Mouse (Mus musculus) adrenal gland, adult 10 weeks (tissue): ENCODE data around the gene Katnb1. TPM values are rescaled to one million over a fixed set of nuclear protein-coding genes. Genes with fewer than 3 reads are reported as not detected.

Experiments used
- polyA plus RNA-seq: library from polyadenylated mRNA; stranded (reverse); fragments of 350-450 nt; fragmentation: Illumina TruSeq; extraction: RNeasy Lipid Tissue Mini Kit (QIAGEN cat#74804); gene quantifications from one replicate; pipeline ENCODE4 v1.2.3, GENCODE M21; 2014; ENCODE audit warnings: low read depth, low replicate concordance

Gene Katnb1
- 0.29 TPM for polyA plus RNA-seq

DNA sequence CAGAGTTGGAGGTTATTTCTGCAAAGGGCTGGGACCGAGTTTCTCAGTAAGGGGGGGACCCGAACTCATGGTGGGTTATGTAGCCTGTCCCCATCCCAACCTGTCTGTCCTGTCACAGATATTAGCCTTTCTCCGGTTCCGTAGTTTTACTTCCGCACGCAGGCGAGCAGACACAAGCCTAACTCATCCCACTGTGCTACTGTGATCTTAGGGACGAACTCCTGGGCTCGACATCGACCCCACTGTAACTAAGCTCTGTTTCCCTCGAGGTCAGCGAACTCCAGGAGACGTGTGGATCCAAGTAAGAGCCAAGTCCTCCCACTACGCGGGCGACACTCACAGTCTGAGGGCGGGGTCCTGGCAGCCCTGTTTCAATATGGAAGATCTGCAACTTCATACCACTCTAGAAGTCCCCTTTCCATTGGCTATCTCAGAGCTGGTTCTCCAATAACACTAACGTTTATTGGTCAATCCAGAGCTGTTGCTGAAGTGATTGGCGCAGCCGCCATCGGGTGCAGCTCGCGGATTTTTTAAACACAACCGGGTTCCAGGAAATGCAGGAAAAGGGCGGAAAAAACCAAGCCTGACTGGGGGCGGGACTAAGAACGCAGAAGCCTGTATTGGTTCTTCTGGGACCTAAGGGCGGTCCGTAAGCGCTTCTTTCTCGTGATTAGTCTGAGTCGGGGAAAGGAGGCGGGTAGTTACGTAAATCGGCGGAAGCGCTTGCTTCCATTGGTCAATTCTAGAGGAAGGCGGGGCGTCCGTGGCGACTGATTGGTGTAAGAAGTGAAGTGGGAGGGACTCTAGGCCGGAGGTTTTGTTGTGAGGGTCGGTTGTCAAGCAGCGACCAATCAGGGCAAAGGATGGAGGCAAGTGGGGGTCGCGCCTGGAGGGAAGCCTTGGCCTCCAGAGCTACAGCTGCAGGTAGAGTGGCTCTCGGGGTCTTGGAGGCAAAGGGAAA lies at the start of gene Katnb1:
Katnb1 (plus strand) TSS at position 806 of the 961 bp plus-strand sequence.

DNA sequence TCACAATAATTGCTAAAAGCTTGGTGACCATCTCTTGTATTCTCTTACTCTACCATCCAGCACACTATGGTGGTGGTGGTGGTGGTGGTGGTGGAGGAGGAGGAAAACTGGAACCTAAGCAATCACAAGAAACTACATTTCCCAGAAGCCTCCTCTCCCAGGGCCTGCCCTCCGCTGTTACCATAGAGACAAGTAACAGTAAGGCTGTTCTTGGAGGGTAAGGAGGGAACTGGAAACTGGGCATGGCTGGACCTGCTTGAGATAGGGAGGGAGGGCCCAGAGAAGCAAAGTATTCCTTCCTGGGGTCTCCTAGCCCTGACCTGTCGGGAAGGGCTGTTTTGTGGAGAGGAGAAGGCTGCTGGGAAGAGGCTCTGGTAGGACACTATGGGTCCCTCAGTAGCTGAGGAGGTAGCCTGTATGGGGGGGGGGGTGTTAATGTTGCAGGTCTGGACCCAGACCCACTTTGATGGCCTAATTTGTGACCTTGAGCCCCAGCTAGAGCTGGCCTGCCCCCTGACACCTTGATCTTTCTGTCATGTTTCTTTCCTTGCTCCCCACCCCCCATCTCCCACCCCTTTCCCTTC lies 26.0 kb upstream of the Katnb1 start, which contains the start of gene Drc7:
Drc7 (plus strand) TSS at position 177 of the 584 bp plus-strand sequence.

Other genes with a start within 250 kb of the Katnb1 start
- 23.5 TPM for gene Coq9, start 242.9 kb upstream of the Katnb1 start, polyA plus RNA-seq
- 6.9 TPM for gene Ciapin1, start 242.8 kb upstream of the Katnb1 start, polyA plus RNA-seq
- gene Polr2c, start 223.7 kb upstream of the Katnb1 start, polyA plus RNA-seq, result 6.4 TPM
- 1.5 TPM for gene Dok4, start 204.9 kb upstream of the Katnb1 start, polyA plus RNA-seq
- gene Ccdc102a, start 163.1 kb upstream of the Katnb1 start, polyA plus RNA-seq, result not detected
- not detected for gene Adgrg5, start 157.5 kb upstream of the Katnb1 start, polyA plus RNA-seq
- gene Adgrg1, start 106.4 kb upstream of the Katnb1 start, polyA plus RNA-seq, result 1.6 TPM
- gene Adgrg3, start 63.5 kb upstream of the Katnb1 start, polyA plus RNA-seq, result 1.3 TPM
- not detected for gene Drc7, start 26.1 kb upstream of the Katnb1 start, polyA plus RNA-seq
- 5.0 TPM for gene Kifc3, start 121.6 kb downstream of the Katnb1 start, polyA plus RNA-seq
- gene Cngb1, start 225.4 kb downstream of the Katnb1 start, polyA plus RNA-seq, result 0.29 TPM
- gene Tepp, start 229.4 kb downstream of the Katnb1 start, polyA plus RNA-seq, result not detected